Mouse (Mus musculus) cortical plate, adult 2 months (tissue): ENCODE data around the gene Ddx56.

Experiments
- CTCF ChIP-seq: fragments of 200-500 bp; IDR thresholded peaks from 2 replicates; pipeline ENCODE4 v1.5.1; 2011; ENCODE audit warnings: mild to moderate bottlenecking, control low read depth, low read length; ENCODE audit not compliant: insufficient read depth; ENCODE audit errors: extremely low read depth
- POLR2A ChIP-seq: fragments of 200-500 bp; IDR thresholded peaks from 2 replicates; pipeline ENCODE4 v1.6.1; 2011; ENCODE audit warnings: mild to moderate bottlenecking, low read length, control low read depth; ENCODE audit not compliant: insufficient read depth; ENCODE audit errors: extremely low read depth

DNA sequence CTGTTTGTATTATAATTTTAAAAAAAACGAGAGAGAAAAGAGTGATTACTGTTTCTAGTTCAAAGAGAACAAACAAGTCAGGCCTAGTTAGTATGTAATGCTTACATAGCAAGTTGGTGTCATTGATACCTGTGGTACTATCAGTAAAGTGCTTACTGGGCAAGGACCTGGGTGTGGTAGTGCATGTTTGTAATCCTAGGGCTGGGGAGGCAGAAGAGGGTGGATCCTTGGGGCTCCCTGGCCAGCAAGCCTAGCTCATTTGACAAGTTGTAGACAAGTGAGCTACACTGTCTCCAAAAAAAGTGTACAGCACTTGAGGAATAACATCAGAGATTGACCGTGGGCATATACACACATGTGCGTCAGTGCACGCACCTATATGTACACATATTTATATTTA lies 27.1 kb upstream of the Ddx56 start:
- no peak for TF ChIP-seq POLR2A
- TF ChIP-seq CTCF = no peak
